Mouse (Mus musculus) myocyte (in vitro differentiated cells): ENCODE data around the gene Kmt5b.

Source experiments
- POLR2A ChIP-seq: IDR thresholded peaks from one replicate; pipeline ENCODE4 v1.6.1; 2011; ENCODE audit warnings: low read depth, mild to moderate bottlenecking, control low read depth, moderate library complexity; ENCODE audit not compliant: insufficient read length
- USF1 ChIP-seq: IDR thresholded peaks from one replicate; pipeline ENCODE4 v1.6.1; 2011; ENCODE audit warnings: low read depth, mild to moderate bottlenecking, control low read depth, moderate library complexity

DNA sequence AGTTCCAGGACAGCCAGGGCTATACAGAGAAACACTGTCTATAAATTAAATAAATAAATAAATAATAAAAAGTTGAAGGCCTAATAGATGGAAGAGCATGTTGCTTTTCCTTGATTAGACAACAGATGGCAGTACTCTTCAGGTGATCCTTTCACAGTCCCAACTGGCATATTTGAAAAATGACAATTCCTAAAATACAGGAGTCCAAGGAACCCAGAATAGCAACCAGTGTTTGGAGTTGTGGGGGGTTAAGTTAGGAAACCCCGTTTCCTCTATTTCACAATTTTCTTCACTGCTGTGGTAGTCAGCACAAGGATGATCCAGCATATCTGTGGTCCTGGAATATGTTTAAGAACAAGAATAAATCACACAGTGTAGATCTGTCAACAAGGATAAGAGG is 22.9 kb downstream of the Kmt5b start:
- TF ChIP-seq POLR2A (no peak), USF1 (no peak)
